Mouse (Mus musculus) hindbrain, postnatal 0 days (tissue): ENCODE data around the gene Olfr288. TPM values are rescaled to one million over a fixed set of nuclear protein-coding genes. Genes with fewer than 3 reads are reported as not detected.

ENCODE experiments used
- ATAC-seq: fragments of 200-750 bp; cut with Nextera tagmentation; 2 replicates; pipeline ENCODE4 v1.8.0; 2017; ENCODE audit warnings: mild to moderate bottlenecking, moderate TSS enrichment, moderate library complexity
- DNase-seq: peaks from one replicate; pipeline ENCODE4 v3.0.0-alpha.2; 2015; ENCODE audit warnings: low spot score
- H3K27ac ChIP-seq: fragments of 300-500 bp; sonication (generic); 2 replicates; pipeline ENCODE4 v1.5.1; 2014; ENCODE audit warnings: mild to moderate bottlenecking
- H3K27me3 ChIP-seq: fragments of 300-500 bp; sonication (generic); 2 replicates; pipeline ENCODE4 v1.6.1; 2014; ENCODE audit warnings: low read length, mixed read lengths; ENCODE audit not compliant: insufficient read depth
- H3K36me3 ChIP-seq: fragments of 300-500 bp; sonication (generic); 2 replicates; pipeline ENCODE4 v1.6.1; 2014; ENCODE audit warnings: low read length, mixed read lengths; ENCODE audit not compliant: insufficient read depth
- H3K4me1 ChIP-seq: fragments of 300-500 bp; sonication (generic); 2 replicates; pipeline ENCODE4 v1.6.1; 2014; ENCODE audit warnings: antibody characterized with exemption, low read length, mixed read lengths; ENCODE audit not compliant: insufficient read depth
- H3K4me2 ChIP-seq: fragments of 300-500 bp; sonication (generic); 2 replicates; pipeline ENCODE4 v1.6.1; 2014; ENCODE audit warnings: low read depth, mild to moderate bottlenecking, low read length, moderate library complexity, mixed read lengths
- H3K4me3 ChIP-seq: fragments of 300-500 bp; sonication (generic); 2 replicates; pipeline ENCODE4 v1.5.1; 2014; ENCODE audit warnings: low read length
- H3K9ac ChIP-seq: fragments of 300-500 bp; sonication (generic); replicated peaks from 2 replicates; pipeline ENCODE4 v1.6.1; 2014; ENCODE audit warnings: mild to moderate bottlenecking, low read length, moderate library complexity, mixed read lengths
- H3K9me3 ChIP-seq: fragments of 300-500 bp; sonication (generic); 2 replicates; pipeline ENCODE4 v1.6.1; 2016; ENCODE audit warnings: low read length, mixed read lengths
- CTCF ChIP-seq: IDR thresholded peaks from 2 replicates; pipeline ENCODE4 v1.5.1; 2016; ENCODE audit warnings: antibody characterized with exemption, control low read depth, low read depth
- WGBS: fragments of 180-500 bp; shearing (Covaris S2); extraction: QIAGEN DNeasy Blood & Tissue Kit; methylation state at CpG from one replicate; pipeline ENCODE4 v1.1.7; 2014; 5-methylcytosine and 5-hydroxymethylcytosine counted together
- polyA plus RNA-seq: library from polyadenylated mRNA; unstranded; fragments of >200 nt; fragmentation: Nextera tagmentation; extraction: Ambion mirVana; gene quantifications from 2 replicates; pipeline ENCODE4 v1.2.1, GENCODE M21; 2015
- total RNA-seq: library from RNA; depleted of rRNA; stranded (reverse); fragments of >200 nt; gene quantifications from 2 replicates; pipeline ENCODE4 v1.2.3, GENCODE M21; 2014; rRNA removed

The Olfr288 gene
- not detected in 2 replicates for total RNA-seq
- polyA plus RNA-seq = not detected in 2 replicates

DNA sequence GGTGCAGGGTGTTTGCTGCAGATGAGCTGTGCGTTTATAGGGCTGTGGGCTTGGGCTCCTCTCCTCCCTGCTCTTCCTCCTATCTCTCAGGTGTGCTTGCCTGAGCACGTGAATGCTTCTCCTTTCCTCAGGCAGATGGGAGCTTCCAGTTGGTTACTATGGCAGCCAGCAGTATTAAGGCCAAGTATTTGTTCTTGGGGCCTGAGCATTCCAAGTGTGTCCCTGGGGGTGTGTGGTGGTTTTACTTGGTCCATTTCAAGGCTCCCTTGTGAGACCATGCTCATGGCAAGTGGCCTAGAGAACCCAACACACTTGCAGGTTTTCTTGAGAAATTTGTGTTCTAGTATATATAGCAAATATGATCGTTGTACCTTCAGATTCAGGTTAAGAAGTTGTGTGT lies at the start of gene Olfr288:
Gene Olfr288, minus strand, starts transcription at position 101 of the 400 bp plus-strand sequence.
- no peaks in the 10 kb centered on the region for H3K9me3 ChIP-seq
- no peak for ATAC-seq
- no peak within 1 kb of the TSS for H3K4me3 ChIP-seq
- no peaks in the 10 kb centered on the region for H3K4me1 ChIP-seq
- TF ChIP-seq CTCF = no peak
- no peak within 1 kb of the TSS for H3K9ac ChIP-seq
- no peak within 1 kb of the TSS for H3K4me2 ChIP-seq
- no peak within 1 kb of the TSS for H3K27ac ChIP-seq
- no peak for DNase-seq
- H3K36me3 ChIP-seq = no peaks in the 10 kb centered on the region
- 68% methylated on average over 3 of the region's 3 CpGs for WGBS
- no peaks in the 10 kb centered on the region for H3K27me3 ChIP-seq

DNA sequence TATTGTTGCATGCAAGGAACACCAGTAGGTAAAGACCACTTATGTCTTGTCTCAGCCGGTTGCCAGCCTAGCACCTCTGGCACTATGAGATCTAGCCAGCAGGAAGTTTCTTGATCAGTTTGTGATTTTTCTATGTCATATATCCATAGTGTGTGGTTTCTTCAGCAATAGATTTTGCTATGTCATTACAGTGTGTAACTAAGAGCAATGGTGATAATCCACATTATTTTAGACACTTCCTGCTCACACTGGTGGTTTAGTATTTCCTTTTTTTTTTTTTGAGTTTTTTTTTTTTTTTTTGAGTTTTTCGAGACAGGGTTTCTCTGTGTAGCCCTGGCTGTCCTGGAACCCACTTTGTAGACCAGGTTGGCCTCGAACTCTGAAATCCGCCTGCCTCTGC lies 40.1 kb upstream of the Olfr288 start:
- Histone ChIP-seq H3K9me3 (no peaks in the 10 kb centered on the region), H3K27me3 (no peaks in the 10 kb centered on the region), H3K9ac (no peak overlapping the region), H3K4me1 (no peaks in the 10 kb centered on the region), H3K36me3 (no peaks in the 10 kb centered on the region), H3K4me3 (no peak overlapping the region), H3K4me2 (no peak overlapping the region), H3K27ac (no peak overlapping the region)
- TF ChIP-seq CTCF = no peak
- 86% methylated on average over 4 of the region's 4 CpGs for WGBS
- DNase-seq = no peak
- no peak for ATAC-seq

DNA sequence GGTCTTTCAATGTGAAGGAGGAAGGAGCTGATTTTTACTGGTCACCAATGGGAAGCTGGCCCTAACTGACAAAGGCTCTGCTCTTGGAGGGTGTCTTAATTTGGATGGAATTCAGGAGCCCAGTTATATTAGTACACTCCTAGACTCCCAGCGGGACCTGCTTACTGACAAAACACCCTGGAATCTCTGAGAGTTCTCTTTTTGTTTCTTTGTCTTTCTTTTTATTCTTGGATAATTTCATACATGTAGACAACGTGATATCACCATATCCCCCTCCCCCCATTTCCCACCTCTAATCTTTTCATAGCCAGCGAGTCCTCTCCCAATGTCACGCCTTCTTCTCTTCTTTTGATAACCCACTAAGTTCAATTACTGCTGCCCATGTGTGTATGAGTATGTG lies 39.0 kb upstream of the Olfr288 start, which contains the start of gene Olfr286:
Gene Olfr286, minus strand, starts transcription at position 101 of the 400 bp plus-strand sequence.
- H3K9me3 ChIP-seq = no peaks in the 10 kb centered on the region
- no peaks in the 10 kb centered on the region for H3K4me1 ChIP-seq
- no peak for TF ChIP-seq CTCF
- no peak within 1 kb of the TSS for H3K27ac ChIP-seq
- H3K36me3 ChIP-seq = no peaks in the 10 kb centered on the region
- WGBS = 83% methylated on average over 4 of the region's 4 CpGs
- DNase-seq (no peak), ATAC-seq (no peak)
- H3K9ac ChIP-seq = no peak within 1 kb of the TSS
- H3K27me3 ChIP-seq = no peaks in the 10 kb centered on the region
- H3K4me2 ChIP-seq = no peak within 1 kb of the TSS
- no peak within 1 kb of the TSS for H3K4me3 ChIP-seq

DNA sequence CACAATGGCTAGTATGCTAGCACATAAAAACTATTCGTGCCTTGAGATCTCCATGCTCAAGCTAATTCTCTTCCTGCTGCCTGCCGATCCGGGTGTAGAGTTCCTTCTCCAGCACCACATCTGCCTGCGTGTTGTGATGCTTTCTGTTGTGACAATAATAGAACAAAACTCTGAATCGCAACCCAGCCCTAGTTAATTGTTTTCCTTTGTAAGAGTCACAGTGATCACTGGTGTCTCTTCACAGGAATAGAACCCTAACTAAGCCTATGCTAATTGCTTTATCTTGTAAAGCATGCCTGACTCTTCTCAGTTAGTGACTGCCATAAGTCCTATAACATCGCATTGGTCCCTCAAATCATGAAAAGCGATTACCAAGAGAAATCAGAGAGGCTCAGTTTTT lies 30.8 kb upstream of the Olfr288 start:
- no peak overlapping the region for H3K4me2 ChIP-seq
- DNase-seq (no peak), ATAC-seq (no peak)
- H3K9ac ChIP-seq = no peak overlapping the region
- H3K27me3 ChIP-seq = no peaks in the 10 kb centered on the region
- no peak for TF ChIP-seq CTCF
- H3K36me3 ChIP-seq = no peaks in the 10 kb centered on the region
- H3K27ac ChIP-seq = no peak overlapping the region
- 68% methylated on average over 7 of the region's 7 CpGs for WGBS
- H3K4me3 ChIP-seq = no peak overlapping the region
- no peaks in the 10 kb centered on the region for H3K9me3 ChIP-seq
- H3K4me1 ChIP-seq = no peaks in the 10 kb centered on the region

- Histone ChIP-seq H3K9me3 (no peaks in the 10 kb centered on the region), H3K4me1 (no peaks in the 10 kb centered on the region), H3K4me2 (no peak overlapping the region), H3K27me3 (no peaks in the 10 kb centered on the region), H3K36me3 (no peaks in the 10 kb centered on the region), H3K4me3 (no peak overlapping the region), H3K9ac (no peak overlapping the region), H3K27ac (no peak overlapping the region)
- no peak for TF ChIP-seq CTCF
- ATAC-seq (no peak), DNase-seq (peak; percentile 1)
- 44% methylated on average over 16 of the region's 16 CpGs for WGBS
Measured at GRCm38 (mm10) chr15:98225610-98226009, 30.3 kb upstream of the Olfr288 start.

GRCm38 (mm10) chr15:98222377-98222776 lies 27.0 kb upstream of the Olfr288 start:
- H3K4me3 ChIP-seq = no peak overlapping the region
- ATAC-seq (no peak), DNase-seq (no peak)
- no peak overlapping the region for H3K4me2 ChIP-seq
- H3K36me3 ChIP-seq = no peaks in the 10 kb centered on the region
- H3K27ac ChIP-seq = no peak overlapping the region
- H3K9ac ChIP-seq = no peak overlapping the region
- no peaks in the 10 kb centered on the region for H3K4me1 ChIP-seq
- no peaks in the 10 kb centered on the region for H3K27me3 ChIP-seq
- no peak for TF ChIP-seq CTCF
- no peaks in the 10 kb centered on the region for H3K9me3 ChIP-seq

DNA sequence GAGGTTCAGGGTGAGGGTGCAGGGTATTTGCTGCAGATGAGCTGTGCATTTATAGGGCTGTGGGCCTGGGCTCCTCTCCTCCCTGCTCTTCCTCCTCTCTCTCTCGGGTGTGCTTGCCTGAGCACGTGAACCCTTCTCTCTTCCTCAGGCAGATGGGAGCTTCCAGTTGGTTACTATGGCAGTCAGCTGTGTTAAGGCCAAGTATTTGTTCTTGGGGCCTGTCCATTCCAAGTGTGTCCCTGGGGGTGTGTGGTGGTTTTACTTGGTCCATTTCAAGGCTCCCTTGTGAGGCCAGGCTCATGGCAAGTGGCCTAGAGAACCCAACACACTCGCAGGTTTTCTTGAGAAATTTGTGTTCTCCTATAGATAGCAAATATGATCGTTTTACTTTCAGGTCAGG lies 25.5 kb upstream of the Olfr288 start, which contains the start of the genes Gm44579 and Olfr287:
Gene Gm44579, minus strand, starts transcription at position 101 of the 400 bp plus-strand sequence.
Gene Olfr287, minus strand, starts transcription at position 180 of the 400 bp plus-strand sequence.
- Histone ChIP-seq H3K4me2 (no peak within 1 kb of the TSS), H3K4me1 (no peaks in the 10 kb centered on the region), H3K9me3 (no peaks in the 10 kb centered on the region), H3K9ac (no peak within 1 kb of the TSS), H3K27ac (no peak within 1 kb of the TSS), H3K4me3 (no peak within 1 kb of the TSS), H3K36me3 (no peaks in the 10 kb centered on the region), H3K27me3 (no peaks in the 10 kb centered on the region)
- no peak for TF ChIP-seq CTCF
- ATAC-seq (peak; percentile 76; the same call in 1 of the 2 replicates), DNase-seq (peak; percentile 48)
- 33% methylated on average over 4 of the region's 4 CpGs for WGBS
